Mouse (Mus musculus): ENCODE data around the gene Mrpl54. TPM values are rescaled to one million over a fixed set of nuclear protein-coding genes. Genes with fewer than 3 reads are reported as not detected.

Mrpl54 gene
- polyA plus RNA-seq, 1 experiment from 2014 or later = 137 TPM

GRCm38 (mm10) chr10:81259225-81259884 is 7.4 kb downstream of the Mrpl54 start:
- peak overlapping the region; percentile 44 for H3K9ac ChIP-seq (ENCODE audit: low read depth, low read length)
- H3K27me3 ChIP-seq (replicated peaks; ENCODE audit: control insufficient read depth, insufficient read depth, low read length) = peaks cover 10% of the 10 kb centered on the region
- H3K4me3 ChIP-seq (ENCODE audit: low read length) = no peak overlapping the region
- no peak overlapping the region for H3K27ac ChIP-seq (ENCODE audit: low read depth, low read length)
- H3K4me2 ChIP-seq (ENCODE audit: low read length) = no peak overlapping the region
- no peak for ATAC-seq
- peaks cover 7% of the 10 kb centered on the region; the same call in 1 of the 2 replicates for H3K36me3 ChIP-seq (ENCODE audit: control insufficient read depth, insufficient read depth, low read length)
- H3K9me3 ChIP-seq (ENCODE audit: control insufficient read depth, low read length) = no peaks in the 10 kb centered on the region
- peaks cover 20% of the 10 kb centered on the region for H3K4me1 ChIP-seq (ENCODE audit: control insufficient read depth, insufficient read depth, low read depth, low read length)
- 32% methylated on average over 21 of the region's 21 CpGs for WGBS

- Histone ChIP-seq H3K9me3 (ENCODE audit: control insufficient read depth, low read length) (no peaks in the 10 kb centered on the region), H3K27me3 (replicated peaks; ENCODE audit: control insufficient read depth, insufficient read depth, low read length) (peaks cover 10% of the 10 kb centered on the region), H3K36me3 (ENCODE audit: control insufficient read depth, insufficient read depth, low read length) (peaks cover 4% of the 10 kb centered on the region; the same call in 1 of the 2 replicates), H3K27ac (ENCODE audit: low read depth, low read length) (no peak overlapping the region), H3K4me1 (ENCODE audit: control insufficient read depth, insufficient read depth, low read depth, low read length) (peaks cover 27% of the 10 kb centered on the region), H3K4me2 (ENCODE audit: low read length) (peak overlapping the region; percentile 91), H3K9ac (ENCODE audit: low read depth, low read length) (peak overlapping the region; percentile 78), H3K4me3 (ENCODE audit: low read length) (peak overlapping the region; percentile 61)
- ATAC-seq = no peak
- WGBS = 1% methylated on average over 62 of the region's 62 CpGs
Observed at GRCm38 (mm10) chr10:81257158-81258039, 9.3 kb downstream of the Mrpl54 start.

GRCm38 (mm10) chr10:81254886-81255285 is 11.8 kb downstream of the Mrpl54 start:
- ATAC-seq = no peak
- peaks cover 15% of the 10 kb centered on the region for H3K27me3 ChIP-seq (replicated peaks; ENCODE audit: control insufficient read depth, insufficient read depth, low read length)

GRCm38 (mm10) chr10:81252424-81253419 is 14.0 kb downstream of the Mrpl54 start, which contains the start of gene Matk:
Gene Matk (plus strand): TSS chr10:81252935.
- peaks cover 15% of the 10 kb centered on the region for H3K4me1 ChIP-seq (ENCODE audit: control insufficient read depth, insufficient read depth, low read depth, low read length)
- peak within 1 kb of the TSS; percentile 41 for H3K9ac ChIP-seq (ENCODE audit: low read depth, low read length)
- H3K36me3 ChIP-seq (ENCODE audit: control insufficient read depth, insufficient read depth, low read length) = peaks cover 4% of the 10 kb centered on the region; the same call in 1 of the 2 replicates
- no peaks in the 10 kb centered on the region for H3K9me3 ChIP-seq (ENCODE audit: control insufficient read depth, low read length)
- peak within 1 kb of the TSS; percentile 38 for H3K4me3 ChIP-seq (ENCODE audit: low read length)
- WGBS = 9% methylated on average over 42 of the region's 44 CpGs
- ATAC-seq = peak; percentile 86
- H3K27ac ChIP-seq (ENCODE audit: low read depth, low read length) = peak within 1 kb of the TSS; percentile 73
- peak within 1 kb of the TSS; percentile 70 for H3K4me2 ChIP-seq (ENCODE audit: low read length)
- peaks cover 10% of the 10 kb centered on the region for H3K27me3 ChIP-seq (replicated peaks; ENCODE audit: control insufficient read depth, insufficient read depth, low read length)

More at GRCm38 (mm10) chr10:81254886-81255285, 11.8 kb downstream of the Mrpl54 start:
- H3K4me1 ChIP-seq (ENCODE audit: control insufficient read depth, insufficient read depth, low read depth, low read length) = peaks cover 29% of the 10 kb centered on the region
- no peak overlapping the region for H3K4me2 ChIP-seq (ENCODE audit: low read length)
- H3K36me3 ChIP-seq (ENCODE audit: control insufficient read depth, insufficient read depth, low read length) = peaks cover 2% of the 10 kb centered on the region; the same call in 1 of the 2 replicates
- no peak overlapping the region for H3K27ac ChIP-seq (ENCODE audit: low read depth, low read length)
- no peak overlapping the region for H3K4me3 ChIP-seq (ENCODE audit: low read length)
- H3K9ac ChIP-seq (ENCODE audit: low read depth, low read length) = no peak overlapping the region
- H3K9me3 ChIP-seq (ENCODE audit: control insufficient read depth, low read length) = no peaks in the 10 kb centered on the region
- WGBS = 63% methylated on average over 1 of the region's 1 CpGs

GRCm38 (mm10) chr10:81249442-81249841 is 17.3 kb downstream of the Mrpl54 start:
- H3K4me1 ChIP-seq (ENCODE audit: control insufficient read depth, insufficient read depth, low read depth, low read length) = peaks cover 9% of the 10 kb centered on the region
- H3K9ac ChIP-seq (ENCODE audit: low read depth, low read length) = no peak overlapping the region
- no peak overlapping the region for H3K4me3 ChIP-seq (ENCODE audit: low read length)
- peaks cover 4% of the 10 kb centered on the region; the same call in 1 of the 2 replicates for H3K36me3 ChIP-seq (ENCODE audit: control insufficient read depth, insufficient read depth, low read length)
- ATAC-seq = no peak
- H3K27ac ChIP-seq (ENCODE audit: low read depth, low read length) = no peak overlapping the region
- 82% methylated on average over 8 of the region's 8 CpGs for WGBS
- no peaks in the 10 kb centered on the region for H3K9me3 ChIP-seq (ENCODE audit: control insufficient read depth, low read length)
- peaks cover 5% of the 10 kb centered on the region for H3K27me3 ChIP-seq (replicated peaks; ENCODE audit: control insufficient read depth, insufficient read depth, low read length)
- no peak overlapping the region for H3K4me2 ChIP-seq (ENCODE audit: low read length)

- no peak overlapping the region for H3K9ac ChIP-seq (ENCODE audit: low read depth, low read length)
- no peak overlapping the region for H3K4me3 ChIP-seq (ENCODE audit: low read length)
- no peaks in the 10 kb centered on the region for H3K9me3 ChIP-seq (ENCODE audit: control insufficient read depth, low read length)
- WGBS = 100% methylated on average over 2 of the region's 2 CpGs
- peaks cover 4% of the 10 kb centered on the region; the same call in 1 of the 2 replicates for H3K36me3 ChIP-seq (ENCODE audit: control insufficient read depth, insufficient read depth, low read length)
- H3K27me3 ChIP-seq (replicated peaks; ENCODE audit: control insufficient read depth, insufficient read depth, low read length) = peaks cover 5% of the 10 kb centered on the region; the same call in 1 of the 2 replicates
- no peak for ATAC-seq
- H3K27ac ChIP-seq (ENCODE audit: low read depth, low read length) = no peak overlapping the region
- H3K4me1 ChIP-seq (ENCODE audit: control insufficient read depth, insufficient read depth, low read depth, low read length) = peaks cover 6% of the 10 kb centered on the region
- H3K4me2 ChIP-seq (ENCODE audit: low read length) = no peak overlapping the region
Observed at GRCm38 (mm10) chr10:81247804-81248203, 18.9 kb downstream of the Mrpl54 start.

GRCm38 (mm10) chr10:81245166-81245565 is 21.6 kb downstream of the Mrpl54 start:
- no peaks in the 10 kb centered on the region for H3K4me1 ChIP-seq (ENCODE audit: control insufficient read depth, insufficient read depth, low read depth, low read length)

GRCm38 (mm10) chr10:81244595-81244994 is 22.1 kb downstream of the Mrpl54 start:
- no peak overlapping the region for H3K27ac ChIP-seq (ENCODE audit: low read depth, low read length)
- peak overlapping the region; percentile 22; the same call in 1 of the 2 replicates for H3K9ac ChIP-seq (ENCODE audit: low read depth, low read length)
- peaks cover 2% of the 10 kb centered on the region; the same call in 1 of the 2 replicates for H3K36me3 ChIP-seq (ENCODE audit: control insufficient read depth, insufficient read depth, low read length)
- WGBS = 8% methylated on average over 17 of the region's 17 CpGs
- H3K27me3 ChIP-seq (replicated peaks; ENCODE audit: control insufficient read depth, insufficient read depth, low read length) = peaks cover 6% of the 10 kb centered on the region; the same call in 1 of the 2 replicates
- no peaks in the 10 kb centered on the region for H3K9me3 ChIP-seq (ENCODE audit: control insufficient read depth, low read length)
- H3K4me3 ChIP-seq (ENCODE audit: low read length) = no peak overlapping the region
- no peak overlapping the region for H3K4me2 ChIP-seq (ENCODE audit: low read length)
- no peaks in the 10 kb centered on the region for H3K4me1 ChIP-seq (ENCODE audit: control insufficient read depth, insufficient read depth, low read depth, low read length)
- ATAC-seq = peak; percentile 76

More at GRCm38 (mm10) chr10:81245166-81245565, 21.6 kb downstream of the Mrpl54 start:
- 0 out of 2 replicates have a peak, but pooled peaks cover 1% of the 10 kb centered on the region for H3K27me3 ChIP-seq (replicated peaks; ENCODE audit: control insufficient read depth, insufficient read depth, low read length)
- H3K4me2 ChIP-seq (ENCODE audit: low read length) = no peak overlapping the region
- peaks cover 4% of the 10 kb centered on the region; the same call in 1 of the 2 replicates for H3K36me3 ChIP-seq (ENCODE audit: control insufficient read depth, insufficient read depth, low read length)
- no peak overlapping the region for H3K27ac ChIP-seq (ENCODE audit: low read depth, low read length)
- no peak for ATAC-seq
- no peak overlapping the region for H3K4me3 ChIP-seq (ENCODE audit: low read length)
- no peaks in the 10 kb centered on the region for H3K9me3 ChIP-seq (ENCODE audit: control insufficient read depth, low read length)
- H3K9ac ChIP-seq (ENCODE audit: low read depth, low read length) = no peak overlapping the region
- WGBS = 96% methylated on average over 6 of the region's 6 CpGs
